Mouse (Mus musculus): Measurements from ENCODE around the gene Adgrg6. TPM values are rescaled to one million over a fixed set of nuclear protein-coding genes. Genes with fewer than 3 reads are reported as not detected.

Gene Adgrg6
- polyA plus RNA-seq (2012): 0.01 TPM in 1 of 2 replicates, not detected in the other

- H3K9me3 ChIP-seq (ENCODE audit: control insufficient read depth, low read length): no peaks in the 10 kb centered on the region
- TF ChIP-seq TAL1 (IDR thresholded peaks at IDR 0.05; ENCODE audit: low read length) (no peak), GATA1 (IDR thresholded peaks at IDR 0.05; ENCODE audit: low read length) (no peak)
- peaks cover 25% of the 10 kb centered on the region for H3K27me3 ChIP-seq (ENCODE audit: control insufficient read depth)
- no peaks in the 10 kb centered on the region for H3K36me3 ChIP-seq (ENCODE audit: control insufficient read depth)
- peak within 1 kb of the TSS; percentile 32 for H3K4me3 ChIP-seq (replicated peaks)
- H3K4me1 ChIP-seq (ENCODE audit: control insufficient read depth): no peaks in the 10 kb centered on the region
Observed at GRCm38 (mm10) chr10:14544941-14545717, at the start of gene Adgrg6. TSS of gene Adgrg6 (minus strand) at chr10:14545659.

- Histone ChIP-seq H3K36me3 (ENCODE audit: control insufficient read depth) (no peaks in the 10 kb centered on the region), H3K4me3 (replicated peaks) (no peak overlapping the region), H3K4me1 (ENCODE audit: control insufficient read depth) (no peaks in the 10 kb centered on the region), H3K9me3 (ENCODE audit: control insufficient read depth, low read length) (peaks cover 2% of the 10 kb centered on the region; the same call in 1 of the 2 replicates), H3K27me3 (ENCODE audit: control insufficient read depth) (no peaks in the 10 kb centered on the region)
- TF ChIP-seq GATA1 (IDR thresholded peaks at IDR 0.05; ENCODE audit: low read length) (no peak), TAL1 (IDR thresholded peaks at IDR 0.05; ENCODE audit: low read length) (no peak)
Observed at GRCm38 (mm10) chr10:14592215-14592614, 46.8 kb upstream of the Adgrg6 start.

- no peaks in the 10 kb centered on the region for H3K36me3 ChIP-seq (ENCODE audit: control insufficient read depth)
- no peak overlapping the region for H3K4me3 ChIP-seq (replicated peaks)
- no peaks in the 10 kb centered on the region for H3K4me1 ChIP-seq (ENCODE audit: control insufficient read depth)
- H3K9me3 ChIP-seq (ENCODE audit: control insufficient read depth, low read length): peaks cover 2% of the 10 kb centered on the region; the same call in 1 of the 2 replicates
- H3K27me3 ChIP-seq (ENCODE audit: control insufficient read depth): no peaks in the 10 kb centered on the region
- TF ChIP-seq GATA1 (IDR thresholded peaks at IDR 0.05; ENCODE audit: low read length): no peak
- TF ChIP-seq TAL1 (IDR thresholded peaks at IDR 0.05; ENCODE audit: low read length): no peak
Observed at GRCm38 (mm10) chr10:14590816-14591215, 45.4 kb upstream of the Adgrg6 start.

GRCm38 (mm10) chr10:14589667-14590066 is 44.2 kb upstream of the Adgrg6 start:
- no peak overlapping the region for H3K4me3 ChIP-seq (replicated peaks)
- H3K9me3 ChIP-seq (ENCODE audit: control insufficient read depth, low read length): peaks cover 3% of the 10 kb centered on the region; the same call in 1 of the 2 replicates
- no peaks in the 10 kb centered on the region for H3K27me3 ChIP-seq (ENCODE audit: control insufficient read depth)
- TF ChIP-seq TAL1 (IDR thresholded peaks at IDR 0.05; ENCODE audit: low read length): no peak
- no peak for TF ChIP-seq GATA1 (IDR thresholded peaks at IDR 0.05; ENCODE audit: low read length)
- no peaks in the 10 kb centered on the region for H3K36me3 ChIP-seq (ENCODE audit: control insufficient read depth)
- no peaks in the 10 kb centered on the region for H3K4me1 ChIP-seq (ENCODE audit: control insufficient read depth)

GRCm38 (mm10) chr10:14583496-14583895 is 38.0 kb upstream of the Adgrg6 start:
- H3K4me3 ChIP-seq (replicated peaks): no peak overlapping the region

GRCm38 (mm10) chr10:14574255-14574654 is 28.8 kb upstream of the Adgrg6 start:
- H3K4me3 ChIP-seq (replicated peaks): no peak overlapping the region
- TF ChIP-seq TAL1 (IDR thresholded peaks at IDR 0.05; ENCODE audit: low read length) (no peak), GATA1 (IDR thresholded peaks at IDR 0.05; ENCODE audit: low read length) (no peak)
- H3K4me1 ChIP-seq (ENCODE audit: control insufficient read depth): no peaks in the 10 kb centered on the region
- no peaks in the 10 kb centered on the region for H3K9me3 ChIP-seq (ENCODE audit: control insufficient read depth, low read length)
- H3K27me3 ChIP-seq (ENCODE audit: control insufficient read depth): no peaks in the 10 kb centered on the region
- H3K36me3 ChIP-seq (ENCODE audit: control insufficient read depth): no peaks in the 10 kb centered on the region

More at GRCm38 (mm10) chr10:14583496-14583895, 38.0 kb upstream of the Adgrg6 start:
- Histone ChIP-seq H3K36me3 (ENCODE audit: control insufficient read depth) (no peaks in the 10 kb centered on the region), H3K9me3 (ENCODE audit: control insufficient read depth, low read length) (peaks cover 2% of the 10 kb centered on the region; the same call in 1 of the 2 replicates), H3K27me3 (ENCODE audit: control insufficient read depth) (no peaks in the 10 kb centered on the region), H3K4me1 (ENCODE audit: control insufficient read depth) (no peaks in the 10 kb centered on the region)
- TF ChIP-seq TAL1 (IDR thresholded peaks at IDR 0.05; ENCODE audit: low read length) (no peak), GATA1 (IDR thresholded peaks at IDR 0.05; ENCODE audit: low read length) (no peak)

GRCm38 (mm10) chr10:14571143-14571542 is 25.7 kb upstream of the Adgrg6 start:
- TF ChIP-seq TAL1 (IDR thresholded peaks at IDR 0.05; ENCODE audit: low read length) (no peak), GATA1 (IDR thresholded peaks at IDR 0.05; ENCODE audit: low read length) (no peak)
- Histone ChIP-seq H3K9me3 (ENCODE audit: control insufficient read depth, low read length) (peaks cover 2% of the 10 kb centered on the region; the same call in 1 of the 2 replicates), H3K27me3 (ENCODE audit: control insufficient read depth) (no peaks in the 10 kb centered on the region), H3K4me3 (replicated peaks) (no peak overlapping the region), H3K4me1 (ENCODE audit: control insufficient read depth) (no peaks in the 10 kb centered on the region), H3K36me3 (ENCODE audit: control insufficient read depth) (no peaks in the 10 kb centered on the region)

- TF ChIP-seq TAL1 (IDR thresholded peaks at IDR 0.05; ENCODE audit: low read length) (no peak), GATA1 (IDR thresholded peaks at IDR 0.05; ENCODE audit: low read length) (no peak)
- no peaks in the 10 kb centered on the region for H3K36me3 ChIP-seq (ENCODE audit: control insufficient read depth)
- H3K9me3 ChIP-seq (ENCODE audit: control insufficient read depth, low read length): peaks cover 2% of the 10 kb centered on the region; the same call in 1 of the 2 replicates
- no peak overlapping the region for H3K4me3 ChIP-seq (replicated peaks)
- H3K4me1 ChIP-seq (ENCODE audit: control insufficient read depth): no peaks in the 10 kb centered on the region
- H3K27me3 ChIP-seq (ENCODE audit: control insufficient read depth): no peaks in the 10 kb centered on the region
Observed at GRCm38 (mm10) chr10:14570616-14571015, 25.2 kb upstream of the Adgrg6 start.

GRCm38 (mm10) chr10:14546111-14546551 is 672 bp upstream of the Adgrg6 start:
- TF ChIP-seq TAL1 (IDR thresholded peaks at IDR 0.05; ENCODE audit: low read length) (no peak), GATA1 (IDR thresholded peaks at IDR 0.05; ENCODE audit: low read length) (no peak)
- Histone ChIP-seq H3K27me3 (ENCODE audit: control insufficient read depth) (peaks cover 25% of the 10 kb centered on the region), H3K4me3 (replicated peaks) (no peak overlapping the region), H3K9me3 (ENCODE audit: control insufficient read depth, low read length) (no peaks in the 10 kb centered on the region), H3K36me3 (ENCODE audit: control insufficient read depth) (no peaks in the 10 kb centered on the region), H3K4me1 (ENCODE audit: control insufficient read depth) (no peaks in the 10 kb centered on the region)
